Mouse (Mus musculus) macrophage (primary cell): ENCODE data around the gene Zfp879. TPM values are rescaled to one million over a fixed set of nuclear protein-coding genes. Genes with fewer than 3 reads are reported as not detected.

ENCODE experiments used
- H3K27ac ChIP-seq: fragments of 350-480 bp; formaldehyde crosslinking; 2 replicates; pipeline ENCODE4 v1.9.0; 2021
- H3K36me3 ChIP-seq: fragments of 350-480 bp; formaldehyde crosslinking; 2 replicates; pipeline ENCODE4 v1.9.0; 2021; ENCODE audit errors: inconsistent target
- H3K4me3 ChIP-seq: fragments of 350-480 bp; formaldehyde crosslinking; 2 replicates; pipeline ENCODE4 v1.9.0; 2021; ENCODE audit errors: inconsistent target
- H3K79me2 ChIP-seq: fragments of 350-480 bp; formaldehyde crosslinking; 2 replicates; pipeline ENCODE4 v1.9.0; 2021; ENCODE audit errors: inconsistent target
- WGBS: methylation state at CpG from one replicate; pipeline ENCODE4 v1.1.7; 2026; ENCODE audit warnings: inconsistent platforms; ENCODE audit not compliant: missing documents; 5-methylcytosine and 5-hydroxymethylcytosine counted together
- polyA plus RNA-seq: library from polyadenylated mRNA; stranded (reverse); fragments of 250-400 nt; gene quantifications from 3 replicates; pipeline ENCODE4 v1.2.4, GENCODE M21; 2018; ENCODE audit warnings: inconsistent platforms

The Zfp879 gene
- polyA plus RNA-seq, 1 experiment from 2014 or later = not detected

- no peaks in the 10 kb centered on the region for H3K36me3 ChIP-seq
- no peak within 1 kb of the TSS for H3K27ac ChIP-seq
- H3K79me2 ChIP-seq = no peaks in the 10 kb centered on the region
- peak within 1 kb of the TSS; percentile 44 for H3K4me3 ChIP-seq
- 4% methylated on average over 40 of the region's 45 CpGs for WGBS
These were observed 14.1 kb downstream of the Zfp879 start, which contains the start of gene Zfp354c for GRCm38 (mm10) chr11:50827010-50827953. Gene Zfp354c (minus strand): TSS chr11:50827724.

GRCm38 (mm10) chr11:50826214-50826613, 15.1 kb downstream of the Zfp879 start:
- Histone ChIP-seq H3K4me3 (no peak overlapping the region), H3K27ac (no peak overlapping the region), H3K36me3 (no peaks in the 10 kb centered on the region), H3K79me2 (no peaks in the 10 kb centered on the region)
- WGBS = 95% methylated on average over 2 of the region's 2 CpGs

DNA sequence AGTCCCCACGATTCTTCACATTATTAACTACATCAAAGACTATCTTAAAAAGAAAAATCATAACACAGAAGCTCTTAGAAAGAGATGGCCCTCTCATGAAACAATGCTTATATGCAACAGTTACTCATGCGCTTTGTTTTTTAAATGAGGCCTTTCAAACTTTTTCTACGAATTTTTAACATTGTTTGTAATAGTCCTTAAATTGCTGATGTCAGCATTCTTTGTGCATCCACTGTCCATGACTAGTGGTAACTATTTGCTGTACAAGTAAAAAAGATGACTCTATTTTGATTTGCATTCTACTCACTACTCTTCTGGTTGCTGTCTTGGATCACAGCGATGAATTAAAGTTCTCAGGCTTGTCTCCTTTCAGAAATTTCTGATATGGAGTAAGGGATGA, 27.1 kb downstream of the Zfp879 start:
- 98% methylated on average over 4 of the region's 4 CpGs for WGBS
- Histone ChIP-seq H3K36me3 (no peaks in the 10 kb centered on the region), H3K4me3 (no peak overlapping the region), H3K79me2 (no peaks in the 10 kb centered on the region), H3K27ac (no peak overlapping the region)

DNA sequence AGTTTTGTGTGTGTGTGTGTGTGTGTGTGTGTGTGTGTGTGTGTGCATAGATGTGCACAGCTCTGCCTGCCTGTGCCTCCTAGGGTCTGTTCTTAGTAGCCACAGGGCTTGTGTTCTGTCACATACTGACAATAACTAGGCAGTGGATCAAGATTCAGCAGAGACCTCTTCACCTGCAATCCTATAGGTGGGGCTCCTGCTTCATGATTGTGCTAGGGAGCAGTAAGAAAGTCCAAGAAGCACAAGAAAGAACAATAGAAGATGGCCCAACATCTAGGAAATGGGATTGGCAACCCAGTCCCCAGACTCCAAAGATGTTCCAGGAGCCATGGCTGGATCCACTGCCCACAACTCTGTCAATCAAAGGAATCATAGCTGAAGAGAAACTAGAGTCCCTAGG, 42.5 kb downstream of the Zfp879 start:
- Histone ChIP-seq H3K36me3 (no peaks in the 10 kb centered on the region), H3K79me2 (no peaks in the 10 kb centered on the region), H3K4me3 (no peak overlapping the region), H3K27ac (no peak overlapping the region)

DNA sequence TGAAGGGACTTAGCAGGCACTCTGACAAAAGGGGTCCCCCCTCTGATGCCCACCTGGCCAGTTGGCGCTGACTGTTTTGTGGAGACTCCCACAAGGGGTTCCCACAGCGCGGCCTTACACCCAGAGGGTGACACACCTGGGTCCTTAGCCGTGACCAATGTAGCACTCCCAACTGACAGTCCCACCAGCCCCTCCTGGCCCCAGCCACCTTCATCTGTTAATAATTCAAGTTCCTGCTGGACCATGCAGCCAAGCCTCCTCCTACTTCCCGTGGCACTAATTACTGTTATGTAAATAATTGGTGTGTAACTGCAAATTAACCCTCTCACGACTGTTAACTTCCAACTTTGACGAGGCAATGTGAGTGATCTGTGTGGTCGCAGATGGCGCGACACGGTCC, 43.7 kb downstream of the Zfp879 start:
- 72% methylated on average over 8 of the region's 11 CpGs for WGBS
- H3K79me2 ChIP-seq = no peaks in the 10 kb centered on the region
- no peak overlapping the region for H3K27ac ChIP-seq
- H3K4me3 ChIP-seq = no peak overlapping the region
- no peaks in the 10 kb centered on the region for H3K36me3 ChIP-seq

Other genes with a start within 250 kb of the Zfp879 start
- not detected in 3 replicates for gene Adamts2, start 239.5 kb downstream of the Zfp879 start, polyA plus RNA-seq
- gene Zfp354c, start 13.8 kb downstream of the Zfp879 start, polyA plus RNA-seq = 0.09 to 0.16 TPM in 2 of 3 replicates, not detected in the other
- gene Grm6, start 9.1 kb upstream of the Zfp879 start, polyA plus RNA-seq = not detected in 3 replicates
- not detected in 3 replicates for gene Zfp454, start 46.1 kb upstream of the Zfp879 start, polyA plus RNA-seq
- gene Zfp2, start 74.6 kb upstream of the Zfp879 start, polyA plus RNA-seq = 0.23 to 0.42 TPM (median 0.36 TPM) in 3 replicates
- gene Zfp354b, start 90.1 kb upstream of the Zfp879 start, polyA plus RNA-seq = not detected in 3 replicates
- gene 4933414I15Rik, start 102.2 kb upstream of the Zfp879 start, polyA plus RNA-seq = not detected in 3 replicates
- not detected in 3 replicates for gene Prop1, start 112.2 kb upstream of the Zfp879 start, polyA plus RNA-seq
- gene Olfr1378, start 125.0 kb upstream of the Zfp879 start, polyA plus RNA-seq = not detected in 3 replicates
- gene Olfr1377, start 140.4 kb upstream of the Zfp879 start, polyA plus RNA-seq = not detected in 3 replicates
- not detected in 3 replicates for gene Olfr51, start 162.0 kb upstream of the Zfp879 start, polyA plus RNA-seq
- gene Olfr54, start 172.7 kb upstream of the Zfp879 start, polyA plus RNA-seq = not detected in 3 replicates
- gene Olfr1375, start 206.6 kb upstream of the Zfp879 start, polyA plus RNA-seq = not detected in 3 replicates
- 0.07 TPM in 1 of 3 replicates, not detected in the others for gene Zfp354a, start 217.7 kb upstream of the Zfp879 start, polyA plus RNA-seq